Mouse (Mus musculus) limb, embryonic 15.5 days (tissue): Measurements from ENCODE around the gene Akt2. TPM values are rescaled to one million over a fixed set of nuclear protein-coding genes. Genes with fewer than 3 reads are reported as not detected.

Experiments
- ATAC-seq: fragments of 200-750 bp; cut with Nextera tagmentation; 2 replicates; pipeline ENCODE4 v1.8.0; 2017; ENCODE audit warnings: low read depth, moderate TSS enrichment; ENCODE audit not compliant: insufficient number of reproducible peaks, low FRiP score, low TSS enrichment
- H3K27ac ChIP-seq: fragments of 300-500 bp; sonication (generic); 2 replicates; pipeline ENCODE4 v1.5.1; 2015; ENCODE audit warnings: moderate library complexity, mild to moderate bottlenecking, inconsistent platforms
- H3K27me3 ChIP-seq: fragments of 300-500 bp; sonication (generic); 2 replicates; pipeline ENCODE4 v1.6.1; 2015; ENCODE audit warnings: inconsistent platforms
- H3K36me3 ChIP-seq: fragments of 300-500 bp; sonication (generic); 2 replicates; pipeline ENCODE4 v1.6.1; 2015; ENCODE audit warnings: inconsistent platforms
- H3K4me1 ChIP-seq: fragments of 300-500 bp; sonication (generic); 2 replicates; pipeline ENCODE4 v1.6.1; 2015; ENCODE audit warnings: inconsistent platforms
- H3K4me2 ChIP-seq: fragments of 300-500 bp; sonication (generic); 2 replicates; pipeline ENCODE4 v1.6.1; 2015; ENCODE audit warnings: mild to moderate bottlenecking, inconsistent platforms
- H3K4me3 ChIP-seq: fragments of 300-500 bp; sonication (generic); 2 replicates; pipeline ENCODE4 v1.5.1; 2015; ENCODE audit warnings: mild to moderate bottlenecking, inconsistent platforms
- H3K9ac ChIP-seq: fragments of 300-500 bp; sonication (generic); 2 replicates; pipeline ENCODE4 v1.6.1; 2015; ENCODE audit warnings: inconsistent platforms
- H3K9me3 ChIP-seq: fragments of 300-500 bp; sonication (generic); 2 replicates; pipeline ENCODE4 v1.6.1; 2016; ENCODE audit warnings: inconsistent platforms
- WGBS: fragments of 180-500 bp; shearing (Covaris S2); methylation state at CpG from one replicate; pipeline ENCODE4 v1.1.7; 2015; 5-methylcytosine and 5-hydroxymethylcytosine counted together
- polyA plus RNA-seq: library from polyadenylated mRNA; unstranded; fragments of >200 nt; fragmentation: Nextera tagmentation; extraction: Ambion mirVana; gene quantifications from 2 replicates; pipeline ENCODE4 v1.2.1, GENCODE M21; 2015

Gene Akt2
- polyA plus RNA-seq, 1 experiment from 2014 or later = 108 TPM

DNA sequence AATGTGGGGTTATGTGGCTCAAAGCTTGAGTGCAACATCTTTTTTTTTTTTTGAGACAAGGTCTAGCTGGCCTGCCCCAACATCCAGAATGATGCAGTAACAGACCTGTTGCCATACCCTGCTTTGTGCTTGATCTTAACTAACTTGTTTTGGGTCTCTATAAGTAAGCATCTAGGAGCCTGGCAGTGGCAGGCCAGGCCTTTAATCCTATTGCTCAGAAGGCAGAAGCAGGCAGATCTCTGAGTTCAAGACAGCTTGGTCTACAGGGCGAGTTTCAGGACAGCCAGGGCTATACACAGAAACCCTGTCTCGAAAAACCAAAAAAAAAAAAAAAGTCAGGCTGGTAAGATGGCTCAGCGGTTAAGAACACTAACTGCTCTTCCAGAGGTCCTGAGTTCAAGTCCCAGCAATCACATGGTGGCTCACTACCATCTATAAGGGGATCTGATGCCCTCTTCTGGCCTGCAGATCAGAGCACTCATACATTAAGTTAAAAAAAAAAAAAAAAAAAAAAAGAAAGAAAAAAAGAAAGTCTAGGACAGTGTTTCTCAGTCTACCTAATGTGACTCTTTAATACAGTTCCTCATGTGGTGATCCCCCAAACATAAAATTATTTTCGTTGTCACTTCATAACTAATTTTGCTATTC is 662 bp upstream of the Akt2 start:
- 52% methylated on average over 4 of the region's 4 CpGs for WGBS
- Histone ChIP-seq H3K27me3 (no peaks in the 10 kb centered on the region), H3K4me3 (peak overlapping the region; percentile 74), H3K4me2 (peak overlapping the region; percentile 45), H3K9ac (0 out of 2 replicates have a peak overlapping the region, but pooled peaks have one; percentile 35), H3K36me3 (0 out of 2 replicates have a peak, but pooled peaks cover 8% of the 10 kb centered on the region), H3K4me1 (peaks cover 21% of the 10 kb centered on the region), H3K27ac (peak overlapping the region; percentile 99), H3K9me3 (no peaks in the 10 kb centered on the region)
- no peak for ATAC-seq

- peak; percentile 17 for ATAC-seq
These were observed 1.0 kb downstream of the Akt2 start for GRCm38 (mm10) chr7:27592217-27592929.

GRCm38 (mm10) chr7:27592934-27593645 is 1.7 kb downstream of the Akt2 start:
- Histone ChIP-seq H3K4me1 (peaks cover 44% of the 10 kb centered on the region), H3K27ac (peak overlapping the region; percentile 99)
- WGBS = 57% methylated on average over 12 of the region's 12 CpGs

More at GRCm38 (mm10) chr7:27592217-27592929, 1.0 kb downstream of the Akt2 start:
- peak overlapping the region; percentile 74 for H3K4me3 ChIP-seq
- peak overlapping the region; percentile 99 for H3K27ac ChIP-seq
- no peaks in the 10 kb centered on the region for H3K27me3 ChIP-seq
- peak overlapping the region; percentile 61 for H3K4me2 ChIP-seq
- H3K4me1 ChIP-seq = peaks cover 37% of the 10 kb centered on the region
- peak overlapping the region; percentile 75 for H3K9ac ChIP-seq
- no peaks in the 10 kb centered on the region for H3K9me3 ChIP-seq
- 0 out of 2 replicates have a peak, but pooled peaks cover 8% of the 10 kb centered on the region for H3K36me3 ChIP-seq
- WGBS = under 1% methylated on average over 17 of the region's 17 CpGs

DNA sequence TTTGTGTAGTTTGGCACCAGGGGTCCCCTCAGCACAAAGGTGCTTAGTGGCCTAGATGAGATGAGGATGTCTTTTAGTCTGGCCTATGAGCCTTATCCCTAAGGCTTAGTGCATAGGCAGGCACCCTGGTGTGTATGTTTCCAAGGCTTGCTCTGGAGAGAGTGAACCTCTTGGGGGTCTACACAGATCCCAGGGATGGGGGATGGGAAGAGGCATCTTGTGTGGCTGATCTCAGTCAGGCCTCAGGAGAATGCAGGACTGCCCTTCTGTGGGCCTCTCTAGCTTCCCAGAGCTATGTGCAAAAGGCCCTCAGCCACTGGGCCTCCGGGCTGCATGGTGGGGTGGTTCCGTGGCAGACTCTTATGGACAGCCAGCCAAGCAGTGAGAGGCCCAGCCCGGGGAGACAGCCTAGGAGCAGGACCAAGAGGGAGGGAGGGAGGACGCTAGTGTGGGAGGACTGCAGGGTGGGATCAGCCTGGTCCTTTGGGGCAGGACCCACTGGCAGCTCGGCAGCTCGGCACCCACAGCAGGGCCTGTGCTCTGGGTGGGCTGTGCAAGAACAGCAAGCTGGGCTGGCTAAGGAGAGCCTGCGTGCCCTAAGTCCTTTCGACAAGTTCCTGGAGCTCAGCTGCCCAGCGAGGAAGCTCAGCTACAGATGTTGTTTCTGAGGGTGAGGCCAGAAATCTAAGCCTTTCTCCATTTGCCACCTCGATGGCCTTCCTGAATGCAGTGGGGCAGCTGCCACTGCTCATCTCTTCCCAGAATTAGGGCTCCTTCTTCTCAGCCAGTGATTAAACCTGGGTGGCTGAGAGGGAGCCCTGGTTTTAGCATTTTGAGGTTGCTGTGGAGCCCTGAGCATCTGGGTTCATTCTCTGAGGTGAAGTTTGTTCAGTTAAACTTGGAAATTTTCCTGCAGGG is 5.5 kb downstream of the Akt2 start:
- Histone ChIP-seq H3K27ac (peak overlapping the region; percentile 90), H3K4me1 (peaks cover 65% of the 10 kb centered on the region), H3K9ac (no peak overlapping the region), H3K4me2 (peak overlapping the region; percentile 24), H3K9me3 (no peaks in the 10 kb centered on the region), H3K4me3 (peak overlapping the region; percentile 9; the same call in 1 of the 2 replicates), H3K27me3 (no peaks in the 10 kb centered on the region), H3K36me3 (0 out of 2 replicates have a peak, but pooled peaks cover 8% of the 10 kb centered on the region)
- 41% methylated on average over 10 of the region's 10 CpGs for WGBS
- ATAC-seq = no peak

More at GRCm38 (mm10) chr7:27592934-27593645, 1.7 kb downstream of the Akt2 start:
- peak overlapping the region; percentile 61 for H3K4me2 ChIP-seq
- H3K27me3 ChIP-seq = no peaks in the 10 kb centered on the region
- peak overlapping the region; percentile 74 for H3K4me3 ChIP-seq
- peak overlapping the region; percentile 75; the same call in 1 of the 2 replicates for H3K9ac ChIP-seq
- H3K36me3 ChIP-seq = 0 out of 2 replicates have a peak, but pooled peaks cover 8% of the 10 kb centered on the region
- no peaks in the 10 kb centered on the region for H3K9me3 ChIP-seq
- ATAC-seq = no peak

DNA sequence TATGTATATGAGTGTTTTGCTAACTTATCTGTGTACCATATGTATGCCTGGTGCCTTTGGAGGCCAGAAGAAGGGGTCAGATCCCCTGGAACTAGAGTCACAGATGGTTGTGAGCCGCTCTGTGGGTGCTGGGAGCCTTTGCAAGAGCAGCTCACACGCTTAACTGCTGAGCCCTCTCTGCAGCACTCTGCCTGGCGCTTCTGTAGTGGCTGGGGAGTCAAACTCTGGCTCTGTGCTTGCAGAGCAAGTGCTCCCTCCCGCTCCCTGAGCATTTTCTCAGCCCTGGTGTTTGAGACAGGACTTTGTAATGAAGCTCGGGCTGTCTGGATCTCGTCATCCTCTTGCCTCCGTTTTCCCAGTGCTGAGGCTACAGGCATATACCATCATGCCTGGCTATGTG is 6.7 kb downstream of the Akt2 start:
- H3K4me3 ChIP-seq = no peak overlapping the region
- H3K9me3 ChIP-seq = no peaks in the 10 kb centered on the region
- peaks cover 10% of the 10 kb centered on the region; the same call in 1 of the 2 replicates for H3K36me3 ChIP-seq
- H3K4me1 ChIP-seq = peaks cover 65% of the 10 kb centered on the region
- H3K9ac ChIP-seq = no peak overlapping the region
- H3K27ac ChIP-seq = peak overlapping the region; percentile 90; the same call in 1 of the 2 replicates
- no peak for ATAC-seq
- H3K4me2 ChIP-seq = no peak overlapping the region
- WGBS = 66% methylated on average over 7 of the region's 7 CpGs
- H3K27me3 ChIP-seq = no peaks in the 10 kb centered on the region

DNA sequence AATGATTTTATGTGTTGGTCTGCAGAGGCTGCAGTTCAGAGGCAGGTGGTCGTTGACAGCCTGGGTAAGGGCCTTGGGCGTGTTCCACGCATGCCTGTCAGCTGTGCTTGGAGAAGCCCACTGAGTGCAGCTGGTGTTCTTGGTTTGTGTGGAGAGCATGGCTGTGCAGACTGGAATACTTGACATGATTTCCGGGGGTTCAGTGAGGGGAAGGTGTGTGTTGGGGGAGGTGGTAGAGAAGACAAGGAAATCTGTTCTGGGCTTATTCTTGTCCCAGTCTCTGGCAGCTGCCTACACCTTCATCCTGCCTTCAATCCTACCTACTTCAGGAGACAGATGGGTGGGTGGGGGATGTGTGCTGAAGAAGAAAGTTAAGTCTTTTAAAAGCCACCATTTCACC is 10.3 kb downstream of the Akt2 start:
- H3K9ac ChIP-seq = no peak overlapping the region

DNA sequence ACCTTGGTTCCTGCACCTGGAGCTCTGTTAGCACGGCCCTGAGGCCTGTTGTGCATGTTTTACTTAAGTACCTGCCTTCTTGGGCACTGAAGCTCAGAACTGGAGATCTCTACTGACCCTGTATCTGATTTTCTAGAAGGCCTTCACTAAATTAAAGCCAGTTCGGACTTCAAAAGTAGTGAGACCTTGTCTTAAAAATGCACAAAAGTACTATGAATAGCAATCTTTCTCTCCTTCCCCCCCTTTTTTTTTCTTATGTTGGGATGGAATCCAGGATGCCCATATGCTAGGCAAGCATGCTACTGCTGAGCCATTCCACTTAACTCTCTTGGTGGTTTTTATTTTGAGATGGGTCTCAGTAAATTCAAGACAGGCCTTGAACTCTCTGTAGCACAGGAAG is 10.8 kb downstream of the Akt2 start:
- Histone ChIP-seq H3K27me3 (no peaks in the 10 kb centered on the region), H3K36me3 (peaks cover 5% of the 10 kb centered on the region), H3K9ac (no peak overlapping the region), H3K9me3 (no peaks in the 10 kb centered on the region), H3K27ac (no peak overlapping the region), H3K4me3 (no peak overlapping the region), H3K4me2 (no peak overlapping the region), H3K4me1 (peaks cover 66% of the 10 kb centered on the region)
- 69% methylated on average over 2 of the region's 2 CpGs for WGBS
- no peak for ATAC-seq

More for the DNA sequence above, 10.3 kb downstream of the Akt2 start:
- H3K9me3 ChIP-seq = no peaks in the 10 kb centered on the region
- no peaks in the 10 kb centered on the region for H3K27me3 ChIP-seq
- H3K27ac ChIP-seq = peak overlapping the region; percentile 51; the same call in 1 of the 2 replicates
- ATAC-seq = no peak
- peaks cover 5% of the 10 kb centered on the region for H3K36me3 ChIP-seq
- H3K4me1 ChIP-seq = peaks cover 66% of the 10 kb centered on the region
- H3K4me2 ChIP-seq = no peak overlapping the region
- whole genome bisulfite sequencing = 50% methylated on average over 4 of the region's 4 CpGs
- H3K4me3 ChIP-seq = no peak overlapping the region

GRCm38 (mm10) chr7:27602835-27603234 is 11.5 kb downstream of the Akt2 start:
- Histone ChIP-seq H3K4me2 (no peak overlapping the region), H3K4me3 (no peak overlapping the region), H3K36me3 (peaks cover 5% of the 10 kb centered on the region), H3K9ac (no peak overlapping the region), H3K9me3 (no peaks in the 10 kb centered on the region), H3K27me3 (no peaks in the 10 kb centered on the region), H3K4me1 (peaks cover 66% of the 10 kb centered on the region), H3K27ac (no peak overlapping the region)
- WGBS = 81% methylated on average over 7 of the region's 7 CpGs
- ATAC-seq = no peak

- no peak for ATAC-seq
- Histone ChIP-seq H3K27ac (peak overlapping the region; percentile 83), H3K4me1 (peaks cover 56% of the 10 kb centered on the region), H3K9me3 (no peaks in the 10 kb centered on the region), H3K27me3 (no peaks in the 10 kb centered on the region), H3K4me3 (no peak overlapping the region), H3K9ac (no peak overlapping the region), H3K36me3 (peaks cover 19% of the 10 kb centered on the region), H3K4me2 (no peak overlapping the region)
- WGBS = 54% methylated on average over 5 of the region's 5 CpGs
These were observed 13.5 kb downstream of the Akt2 start for GRCm38 (mm10) chr7:27604661-27605348.

DNA sequence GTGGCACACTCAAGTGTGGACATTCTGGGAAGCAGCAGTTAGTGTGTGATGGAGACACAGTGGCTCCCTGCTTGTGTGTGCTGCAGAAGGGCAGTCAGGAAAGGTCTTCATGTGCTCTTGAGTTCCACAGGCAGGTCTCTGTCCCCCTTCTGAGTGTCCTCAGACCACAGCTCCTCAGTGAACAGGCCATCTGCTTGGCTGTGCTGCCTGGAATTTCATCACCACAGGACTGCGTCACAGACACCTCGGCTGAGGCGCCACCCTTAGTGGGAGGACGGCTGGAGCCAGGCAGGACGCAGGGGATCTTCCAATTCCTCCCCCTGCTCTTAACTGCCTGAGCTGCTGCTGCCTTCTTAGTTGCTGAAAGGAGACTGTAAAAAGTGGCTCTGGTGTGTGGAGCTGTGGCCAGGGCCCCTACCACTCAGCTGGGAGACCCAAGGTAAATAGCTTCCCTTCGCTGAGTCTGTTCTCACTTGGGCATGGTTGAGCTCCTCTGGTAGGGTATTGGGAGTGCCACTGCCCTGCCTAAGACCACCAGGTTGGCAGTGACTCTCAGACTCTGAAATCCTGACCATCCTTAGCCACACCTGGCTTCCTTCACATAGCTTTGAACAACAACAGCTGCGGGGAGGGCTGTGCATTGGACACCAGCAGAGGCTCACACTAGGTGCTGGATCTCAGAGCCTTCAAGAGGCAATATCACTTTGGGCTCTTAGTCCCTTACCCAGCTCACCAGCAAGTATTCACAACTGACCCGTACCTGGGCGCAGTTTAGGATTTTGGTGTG is 14.3 kb downstream of the Akt2 start:
- H3K9ac ChIP-seq = no peak overlapping the region
- H3K36me3 ChIP-seq = peaks cover 28% of the 10 kb centered on the region
- no peak overlapping the region for H3K4me3 ChIP-seq
- peak overlapping the region; percentile 83 for H3K27ac ChIP-seq
- no peak overlapping the region for H3K4me2 ChIP-seq
- 54% methylated on average over 9 of the region's 9 CpGs for WGBS
- H3K27me3 ChIP-seq = no peaks in the 10 kb centered on the region
- H3K4me1 ChIP-seq = peaks cover 53% of the 10 kb centered on the region
- ATAC-seq = no peak
- no peaks in the 10 kb centered on the region for H3K9me3 ChIP-seq
